Mouse (Mus musculus) intestine, embryonic 15.5 days (tissue): ENCODE data around the gene Syne1. TPM values are rescaled to one million over a fixed set of nuclear protein-coding genes. Genes with fewer than 3 reads are reported as not detected.
"Not testable (repeated sequence)": the region's sequence is repeated elsewhere in the genome, so short reads cannot be mapped to it uniquely, and the experiment has no call there.

ENCODE experiments used
- ATAC-seq: fragments of 200-750 bp; cut with Nextera tagmentation; 2 replicates; pipeline ENCODE4 v1.8.0; 2017; ENCODE audit warnings: moderate TSS enrichment, moderate library complexity
- H3K27ac ChIP-seq: fragments of 300-500 bp; sonication (generic); 2 replicates; pipeline ENCODE4 v1.5.1; 2015; ENCODE audit warnings: mild to moderate bottlenecking, inconsistent platforms
- H3K27me3 ChIP-seq: fragments of 300-500 bp; sonication (generic); replicated peaks from 2 replicates; pipeline ENCODE4 v1.6.1; 2015; ENCODE audit warnings: inconsistent platforms
- H3K36me3 ChIP-seq: fragments of 300-500 bp; sonication (generic); 2 replicates; pipeline ENCODE4 v1.6.1; 2015; ENCODE audit warnings: inconsistent platforms
- H3K4me1 ChIP-seq: fragments of 300-500 bp; sonication (generic); replicated peaks from 2 replicates; pipeline ENCODE4 v1.6.1; 2015; ENCODE audit warnings: inconsistent platforms
- H3K4me2 ChIP-seq: fragments of 300-500 bp; sonication (generic); replicated peaks from 2 replicates; pipeline ENCODE4 v1.6.1; 2015; ENCODE audit warnings: mild to moderate bottlenecking, inconsistent platforms
- H3K4me3 ChIP-seq: fragments of 300-500 bp; sonication (generic); replicated peaks from 2 replicates; pipeline ENCODE4 v1.5.1; 2015; ENCODE audit warnings: inconsistent platforms
- H3K9ac ChIP-seq: fragments of 300-500 bp; sonication (generic); 2 replicates; pipeline ENCODE4 v1.6.1; 2015; ENCODE audit warnings: inconsistent platforms
- H3K9me3 ChIP-seq: fragments of 300-500 bp; sonication (generic); 2 replicates; pipeline ENCODE4 v1.6.1; 2016; ENCODE audit warnings: inconsistent platforms
- WGBS: fragments of 180-500 bp; shearing (Covaris S2); methylation state at CpG from one replicate; pipeline ENCODE4 v1.1.7; 2015; 5-methylcytosine and 5-hydroxymethylcytosine counted together
- polyA plus RNA-seq: library from polyadenylated mRNA; unstranded; fragments of >200 nt; fragmentation: Nextera tagmentation; extraction: Ambion mirVana; gene quantifications from 2 replicates; pipeline ENCODE4 v1.2.1, GENCODE M21; 2015

Syne1 gene
- polyA plus RNA-seq, 1 experiment from 2014 or later, result 5.7 TPM

GRCm38 (mm10) chr10:5514134-5514533, 37.1 kb downstream of the Syne1 start:
- Histone ChIP-seq H3K36me3 (no peaks in the 10 kb centered on the region), H3K27ac (no peak overlapping the region), H3K4me3 (no peak overlapping the region), H3K27me3 (no peaks in the 10 kb centered on the region), H3K9me3 (no peaks in the 10 kb centered on the region), H3K4me1 (no peaks in the 10 kb centered on the region), H3K4me2 (no peak overlapping the region), H3K9ac (no peak overlapping the region)
- no peak for ATAC-seq
- WGBS, result 90% methylated on average over 8 of the region's 8 CpGs

- no peak overlapping the region for H3K4me2 ChIP-seq
- H3K4me1 ChIP-seq, result no peaks in the 10 kb centered on the region
- no peak for ATAC-seq
- H3K9ac ChIP-seq, result no peak overlapping the region
- H3K27me3 ChIP-seq, result no peaks in the 10 kb centered on the region
- no peak overlapping the region for H3K4me3 ChIP-seq
- H3K36me3 ChIP-seq, result no peaks in the 10 kb centered on the region
- H3K27ac ChIP-seq, result no peak overlapping the region
- H3K9me3 ChIP-seq, result no peaks in the 10 kb centered on the region
Observed at GRCm38 (mm10) chr10:5512285-5512684, 39.0 kb downstream of the Syne1 start.

DNA sequence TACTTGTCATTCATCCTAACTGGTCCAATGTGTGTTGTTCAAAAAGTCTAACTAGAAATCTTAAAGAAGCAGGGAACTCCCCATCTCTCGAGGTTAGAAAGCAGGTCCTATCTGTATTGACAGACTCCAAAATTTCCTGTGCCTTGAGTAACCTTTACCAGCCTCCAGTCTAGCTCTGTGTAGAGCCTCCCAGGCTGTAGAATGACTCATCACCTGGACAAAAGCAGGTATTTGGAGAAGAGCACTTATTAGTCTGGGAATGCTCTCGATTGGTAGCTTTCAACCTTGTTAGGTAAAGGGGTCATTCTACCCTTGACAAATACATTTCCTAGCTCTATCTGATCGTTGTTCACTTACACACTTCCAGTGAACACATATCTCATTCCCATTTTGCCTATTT, 39.9 kb downstream of the Syne1 start:
- Histone ChIP-seq H3K9ac (no peak overlapping the region), H3K36me3 (no peaks in the 10 kb centered on the region), H3K9me3 (no peaks in the 10 kb centered on the region), H3K4me2 (no peak overlapping the region), H3K4me3 (no peak overlapping the region), H3K27me3 (no peaks in the 10 kb centered on the region), H3K4me1 (no peaks in the 10 kb centered on the region), H3K27ac (no peak overlapping the region)
- ATAC-seq, result no peak
- 72% methylated on average over 3 of the region's 3 CpGs for WGBS

DNA sequence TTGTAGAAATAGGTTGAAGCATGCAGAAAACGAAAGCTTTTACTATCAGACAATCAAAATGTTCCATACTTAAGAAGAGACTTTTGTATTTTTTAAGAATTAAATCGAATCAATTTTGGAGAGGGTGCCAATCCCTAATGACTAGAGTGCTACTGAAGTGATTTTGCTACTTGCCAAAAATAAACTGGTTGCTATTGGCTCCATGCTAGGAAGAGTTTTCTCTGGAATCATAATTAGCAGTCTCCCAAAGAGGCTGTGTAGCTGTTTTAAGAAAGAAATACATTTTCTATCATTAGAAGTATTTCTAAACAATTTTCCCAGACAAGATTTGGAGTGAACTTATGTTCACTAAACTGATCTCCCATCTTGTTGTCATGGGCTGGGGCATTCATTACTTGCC, 43.8 kb downstream of the Syne1 start:
- ATAC-seq, result no peak

DNA sequence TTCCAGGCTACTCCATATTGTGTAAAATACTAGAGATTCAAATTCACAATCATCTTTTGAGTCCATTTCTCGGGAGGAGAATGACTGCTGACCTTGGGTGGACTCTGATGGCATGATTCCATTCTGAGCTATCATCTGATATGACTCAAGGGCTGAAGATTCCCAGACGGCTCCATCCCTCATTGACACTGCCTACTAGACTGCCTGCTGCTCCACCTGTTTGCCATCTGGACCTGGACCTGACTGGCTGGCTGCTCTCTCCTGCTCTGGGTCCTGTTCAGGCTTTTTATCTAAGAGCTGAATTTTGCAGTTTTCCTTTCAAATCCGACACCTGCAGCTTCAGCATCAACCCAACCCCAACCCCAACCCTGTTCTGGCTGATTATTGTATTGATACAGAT, 46.5 kb downstream of the Syne1 start:
- no peaks in the 10 kb centered on the region for H3K4me1 ChIP-seq
- ATAC-seq, result no peak
- no peaks in the 10 kb centered on the region for H3K36me3 ChIP-seq
- WGBS, result 63% methylated on average over 3 of the region's 3 CpGs
- no peak overlapping the region for H3K27ac ChIP-seq
- no peak overlapping the region for H3K4me3 ChIP-seq
- H3K9me3 ChIP-seq, result no peaks in the 10 kb centered on the region
- H3K27me3 ChIP-seq, result no peaks in the 10 kb centered on the region
- H3K9ac ChIP-seq, result no peak overlapping the region
- no peak overlapping the region for H3K4me2 ChIP-seq

More for the DNA sequence above, 43.8 kb downstream of the Syne1 start:
- Histone ChIP-seq H3K27me3 (no peaks in the 10 kb centered on the region), H3K4me2 (no peak overlapping the region), H3K4me1 (no peaks in the 10 kb centered on the region), H3K36me3 (no peaks in the 10 kb centered on the region), H3K4me3 (no peak overlapping the region), H3K9ac (no peak overlapping the region), H3K9me3 (no peaks in the 10 kb centered on the region), H3K27ac (no peak overlapping the region)
- 69% methylated on average over 2 of the region's 2 CpGs for WGBS

DNA sequence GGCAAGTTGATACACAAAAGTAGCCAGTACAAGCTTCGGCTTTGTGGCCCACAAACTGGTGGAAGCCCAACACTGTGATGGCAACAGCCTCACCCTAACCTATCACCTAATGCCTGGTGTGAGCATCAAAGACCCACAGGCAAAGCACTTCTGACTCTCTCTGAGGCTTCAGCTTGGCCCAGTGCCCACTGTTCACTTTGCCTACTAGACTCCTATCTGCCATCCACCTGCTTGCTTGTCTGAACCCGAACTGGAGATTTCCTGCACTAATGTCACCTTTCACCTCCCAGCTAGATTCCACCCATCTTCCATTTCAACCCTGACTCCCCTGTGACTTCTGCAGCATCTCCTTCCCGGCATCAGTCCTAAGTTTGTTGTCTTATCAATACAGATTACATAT, 47.4 kb downstream of the Syne1 start:
- no peaks in the 10 kb centered on the region for H3K9me3 ChIP-seq
- WGBS, result 82% methylated on average over 3 of the region's 3 CpGs
- H3K36me3 ChIP-seq, result no peaks in the 10 kb centered on the region
- H3K27ac ChIP-seq, result no peak overlapping the region
- H3K4me2 ChIP-seq, result no peak overlapping the region
- no peak overlapping the region for H3K9ac ChIP-seq
- no peaks in the 10 kb centered on the region for H3K4me1 ChIP-seq
- no peak for ATAC-seq
- no peak overlapping the region for H3K4me3 ChIP-seq
- H3K27me3 ChIP-seq, result no peaks in the 10 kb centered on the region

- H3K9ac ChIP-seq, H3K4me1 ChIP-seq, H3K36me3 ChIP-seq, H3K27ac ChIP-seq, H3K4me2 ChIP-seq, ATAC-seq, H3K27me3 ChIP-seq, H3K9me3 ChIP-seq, H3K4me3 ChIP-seq: not testable (repeated sequence)
- WGBS, result 83% methylated on average over 6 of the region's 6 CpGs
Observed at GRCm38 (mm10) chr10:5499684-5500369, 51.5 kb downstream of the Syne1 start.

GRCm38 (mm10) chr10:5497859-5498258, 53.4 kb downstream of the Syne1 start:
- Histone ChIP-seq H3K27ac (no peak overlapping the region), H3K9me3 (no peaks in the 10 kb centered on the region), H3K4me2 (no peak overlapping the region), H3K4me1 (no peaks in the 10 kb centered on the region), H3K4me3 (no peak overlapping the region), H3K9ac (no peak overlapping the region), H3K36me3 (no peaks in the 10 kb centered on the region), H3K27me3 (no peaks in the 10 kb centered on the region)
- ATAC-seq, result no peak
- 84% methylated on average over 2 of the region's 2 CpGs for WGBS

DNA sequence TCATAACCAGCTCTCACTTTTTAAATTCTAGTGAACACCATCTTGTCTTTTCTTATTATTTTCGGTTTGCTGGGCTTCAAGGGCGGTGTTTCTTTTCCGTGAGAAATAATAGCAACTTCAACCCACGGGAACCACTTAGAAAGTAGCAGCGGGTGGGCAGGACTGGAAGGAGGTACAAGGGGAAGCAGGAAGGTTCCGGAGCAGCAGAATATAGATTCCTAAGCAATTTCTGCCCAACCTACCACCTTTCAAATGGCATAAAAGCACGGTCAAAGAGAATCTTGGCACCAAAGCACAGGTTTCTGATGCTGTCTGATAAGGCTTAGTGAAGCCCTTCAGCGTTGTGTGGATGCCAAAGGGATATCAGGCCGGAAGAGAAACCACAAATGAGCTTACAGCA, 60.2 kb downstream of the Syne1 start:
- Histone ChIP-seq H3K27ac (no peak overlapping the region), H3K4me1 (no peaks in the 10 kb centered on the region), H3K9ac (no peak overlapping the region), H3K9me3 (no peaks in the 10 kb centered on the region), H3K36me3 (no peaks in the 10 kb centered on the region), H3K27me3 (no peaks in the 10 kb centered on the region), H3K4me2 (no peak overlapping the region), H3K4me3 (no peak overlapping the region)
- ATAC-seq, result no peak
- 88% methylated on average over 9 of the region's 9 CpGs for WGBS

GRCm38 (mm10) chr10:5490029-5490428, 61.3 kb downstream of the Syne1 start:
- Histone ChIP-seq H3K4me1 (no peaks in the 10 kb centered on the region), H3K27me3 (no peaks in the 10 kb centered on the region), H3K27ac (no peak overlapping the region), H3K36me3 (no peaks in the 10 kb centered on the region), H3K9ac (no peak overlapping the region), H3K9me3 (no peaks in the 10 kb centered on the region), H3K4me3 (no peak overlapping the region), H3K4me2 (no peak overlapping the region)
- WGBS, result 61% methylated on average over 6 of the region's 6 CpGs
- ATAC-seq, result no peak

- no peaks in the 10 kb centered on the region for H3K9me3 ChIP-seq
- WGBS, result 30% methylated on average over 5 of the region's 5 CpGs
- no peaks in the 10 kb centered on the region for H3K4me1 ChIP-seq
- no peaks in the 10 kb centered on the region for H3K27me3 ChIP-seq
- ATAC-seq, result no peak
- H3K27ac ChIP-seq, result no peak overlapping the region
- no peak overlapping the region for H3K4me3 ChIP-seq
- H3K9ac ChIP-seq, result no peak overlapping the region
- no peak overlapping the region for H3K4me2 ChIP-seq
- H3K36me3 ChIP-seq, result no peaks in the 10 kb centered on the region
Observed at GRCm38 (mm10) chr10:5488097-5488496, 63.2 kb downstream of the Syne1 start.

GRCm38 (mm10) chr10:5480552-5481550, 70.4 kb downstream of the Syne1 start:
- Histone ChIP-seq H3K27me3 (no peaks in the 10 kb centered on the region), H3K9me3 (no peaks in the 10 kb centered on the region), H3K4me3 (no peak overlapping the region), H3K27ac (no peak overlapping the region), H3K36me3 (no peaks in the 10 kb centered on the region), H3K4me2 (no peak overlapping the region), H3K4me1 (no peaks in the 10 kb centered on the region), H3K9ac (no peak overlapping the region)
- 78% methylated on average over 9 of the region's 9 CpGs for WGBS
- ATAC-seq, result no peak
